Mouse (Mus musculus): ENCODE results near the gene Sec14l2. TPM values are rescaled to one million over a fixed set of nuclear protein-coding genes. Genes with fewer than 3 reads are reported as not detected.

Sec14l2 gene
- polyA plus RNA-seq, 1 experiment from 2014 or later = 1.3 TPM

DNA sequence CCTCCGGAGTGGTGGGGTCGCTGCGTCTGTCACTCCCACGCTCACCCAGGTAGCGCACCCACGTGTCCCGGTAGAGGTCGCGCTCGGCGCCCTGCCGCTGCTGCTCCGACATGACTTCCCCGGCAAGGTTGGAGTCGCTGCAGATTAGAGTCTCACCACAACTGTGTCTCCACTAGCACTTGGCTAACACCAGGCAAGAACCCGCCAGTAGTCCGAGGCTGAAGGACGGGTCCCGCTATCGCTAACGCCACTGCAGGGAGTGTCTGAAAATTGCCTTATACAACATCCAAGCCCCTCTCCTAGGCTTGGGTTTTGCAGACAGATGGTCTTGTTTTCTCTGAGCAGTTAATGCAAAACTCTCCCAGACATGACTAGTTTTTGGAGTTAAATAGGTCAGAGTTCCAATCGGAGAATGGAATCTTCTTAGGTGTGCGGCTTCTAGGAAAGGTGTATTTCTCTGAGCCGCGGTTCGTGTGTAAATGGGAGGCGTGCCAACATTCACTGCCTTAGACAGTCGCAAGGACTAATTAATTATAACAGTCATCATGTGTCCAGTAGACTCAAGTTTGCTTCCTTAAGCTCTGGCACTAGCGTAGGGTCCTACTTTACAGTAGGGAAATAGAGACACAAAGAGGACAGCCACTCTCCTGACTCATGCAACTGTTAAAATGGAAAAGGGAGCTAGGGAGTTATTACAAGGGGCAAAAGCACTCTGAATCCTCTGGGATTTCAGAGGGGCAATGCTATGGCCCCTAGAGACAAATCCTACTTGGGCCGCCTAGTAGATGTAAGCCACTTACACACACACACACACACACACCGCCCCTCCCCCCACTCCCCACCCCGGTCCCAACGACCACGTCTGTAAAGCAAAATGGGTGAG is 27.8 kb downstream of the Sec14l2 start, which contains the start of gene Mtfp1:
Gene Mtfp1 (minus strand): TSS at position 275 of the 883 bp plus-strand sequence.
- Histone ChIP-seq H3K9ac (replicated peaks; ENCODE audit: low read length) (peak within 1 kb of the TSS; percentile 62), H3K36me3 (replicated peaks; ENCODE audit: control insufficient read depth, insufficient read depth, low read depth, low read length) (no peaks in the 10 kb centered on the region), H3K4me3 (ENCODE audit: low read depth, low read length) (peak within 1 kb of the TSS; percentile 53), H3K9me3 (replicated peaks; ENCODE audit: control insufficient read depth, low read length) (no peaks in the 10 kb centered on the region), H3K4me1 (ENCODE audit: control insufficient read depth, insufficient read depth, low read length) (peaks cover 4% of the 10 kb centered on the region), H3K4me2 (ENCODE audit: low read depth, low read length) (peak within 1 kb of the TSS; percentile 59), H3K27me3 (ENCODE audit: control insufficient read depth, insufficient read depth, low read length) (no peaks in the 10 kb centered on the region), H3K27ac (replicated peaks; ENCODE audit: low read depth, low read length) (peak within 1 kb of the TSS; percentile 49; the same call in 1 of the 2 replicates)
- DNase-seq (ENCODE audit: low spot score) (peak; percentile 75), ATAC-seq (replicated peaks; ENCODE audit: insufficient number of reproducible peaks, low FRiP score, low TSS enrichment, low read depth) (no peak)
- 9% methylated on average over 32 of the region's 34 CpGs for WGBS

DNA sequence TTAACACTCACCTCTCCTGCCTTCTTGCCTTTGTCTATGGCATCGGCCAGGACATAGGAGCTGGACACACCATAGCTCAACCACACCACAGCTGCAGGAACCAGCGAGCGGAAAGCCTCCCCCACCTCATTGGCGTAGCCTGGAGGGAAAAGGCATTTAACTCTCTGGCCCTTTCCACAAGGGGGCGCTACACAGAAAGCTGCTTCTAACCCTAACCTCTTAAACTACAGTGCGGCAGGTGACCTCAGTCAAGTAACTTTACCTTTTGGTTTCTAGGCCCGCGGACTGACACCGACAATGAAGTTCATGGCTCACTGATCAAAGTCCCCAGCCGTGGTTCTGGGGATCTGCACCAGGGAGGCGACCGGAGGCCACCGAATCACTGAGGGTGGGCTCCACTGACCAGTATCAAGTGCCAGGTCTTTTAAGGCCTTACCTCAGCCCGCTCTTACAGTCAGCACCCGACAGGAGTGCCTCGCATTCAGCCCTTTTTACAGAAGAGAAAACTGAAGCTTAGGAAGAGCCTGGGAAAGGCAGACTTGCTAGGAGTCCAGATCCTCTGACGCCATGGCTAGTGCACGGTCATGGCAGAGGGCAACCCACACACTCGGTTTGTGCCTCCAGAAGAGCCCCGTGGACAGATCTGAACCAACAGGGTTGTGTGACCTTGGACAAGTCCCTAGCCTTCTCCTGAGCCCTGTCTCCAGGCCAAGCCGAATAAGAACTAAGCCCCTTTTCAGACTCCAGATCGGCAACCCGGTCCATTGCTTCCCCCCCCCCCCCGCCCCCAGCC is 28.6 kb downstream of the Sec14l2 start:
- DNase-seq (ENCODE audit: low spot score) = peak; percentile 77
- ATAC-seq (replicated peaks; ENCODE audit: insufficient number of reproducible peaks, low FRiP score, low TSS enrichment, low read depth) = no peak
- WGBS = 6% methylated on average over 23 of the region's 24 CpGs

DNA sequence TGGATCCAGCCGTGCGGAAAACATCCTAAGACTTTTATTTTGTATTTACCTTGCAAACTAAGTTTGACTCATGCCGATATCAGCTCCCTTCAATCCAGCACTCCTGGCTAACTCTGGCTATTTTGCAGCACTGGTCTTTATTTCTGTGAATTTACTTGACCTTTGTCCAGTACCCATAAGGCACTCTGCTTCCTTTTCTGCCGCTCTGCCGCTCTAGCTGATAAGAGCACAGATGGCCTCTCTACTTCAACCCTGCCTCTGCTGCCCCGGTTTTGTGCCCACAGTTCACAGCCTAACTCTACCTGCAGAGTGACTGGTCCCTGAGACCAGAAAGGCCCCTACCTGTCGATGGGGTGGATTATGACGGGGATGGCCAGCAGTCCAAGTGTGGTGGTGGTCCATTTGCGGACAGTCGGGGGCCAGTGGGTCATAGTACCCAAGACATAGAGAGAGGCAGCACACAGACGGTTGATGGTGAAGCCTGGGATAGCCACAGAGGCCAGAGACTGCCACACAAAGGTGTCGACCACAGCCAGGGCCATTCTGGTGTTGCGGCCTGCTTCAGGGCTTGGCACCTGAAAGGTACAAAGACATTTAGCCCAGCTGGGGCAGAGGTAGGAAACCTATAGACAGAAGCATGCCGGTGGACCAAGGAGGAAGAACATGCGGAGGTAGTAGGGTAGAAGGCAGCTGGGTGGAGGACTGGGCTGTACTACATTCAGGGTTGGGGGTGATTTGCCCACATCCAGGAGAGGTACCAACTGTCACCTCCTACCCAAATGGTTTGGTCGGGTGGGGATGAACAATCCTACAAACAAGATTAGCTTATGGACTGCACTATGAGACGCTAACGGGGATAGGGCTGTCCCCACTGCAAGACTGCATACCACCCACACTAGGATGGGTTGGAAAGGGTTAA is 29.5 kb downstream of the Sec14l2 start:
- DNase-seq (ENCODE audit: low spot score) (no peak), ATAC-seq (replicated peaks; ENCODE audit: insufficient number of reproducible peaks, low FRiP score, low TSS enrichment, low read depth) (no peak)
- Histone ChIP-seq H3K4me3 (ENCODE audit: low read depth, low read length) (no peak overlapping the region), H3K4me1 (ENCODE audit: control insufficient read depth, insufficient read depth, low read length) (peaks cover 4% of the 10 kb centered on the region), H3K9ac (replicated peaks; ENCODE audit: low read length) (no peak overlapping the region), H3K27ac (replicated peaks; ENCODE audit: low read depth, low read length) (no peak overlapping the region), H3K4me2 (ENCODE audit: low read depth, low read length) (no peak overlapping the region), H3K27me3 (ENCODE audit: control insufficient read depth, insufficient read depth, low read length) (no peaks in the 10 kb centered on the region), H3K36me3 (replicated peaks; ENCODE audit: control insufficient read depth, insufficient read depth, low read depth, low read length) (no peaks in the 10 kb centered on the region), H3K9me3 (replicated peaks; ENCODE audit: control insufficient read depth, low read length) (no peaks in the 10 kb centered on the region)
- 85% methylated on average over 18 of the region's 18 CpGs for whole genome bisulfite sequencing

More for the DNA sequence above, 28.6 kb downstream of the Sec14l2 start:
- peak overlapping the region; percentile 25; the same call in 1 of the 2 replicates for H3K27ac ChIP-seq (replicated peaks; ENCODE audit: low read depth, low read length)
- H3K36me3 ChIP-seq (replicated peaks; ENCODE audit: control insufficient read depth, insufficient read depth, low read depth, low read length) = no peaks in the 10 kb centered on the region
- H3K9me3 ChIP-seq (replicated peaks; ENCODE audit: control insufficient read depth, low read length) = no peaks in the 10 kb centered on the region
- peak overlapping the region; percentile 59 for H3K4me2 ChIP-seq (ENCODE audit: low read depth, low read length)
- peaks cover 4% of the 10 kb centered on the region for H3K4me1 ChIP-seq (ENCODE audit: control insufficient read depth, insufficient read depth, low read length)
- peak overlapping the region; percentile 53 for H3K4me3 ChIP-seq (ENCODE audit: low read depth, low read length)
- H3K9ac ChIP-seq (replicated peaks; ENCODE audit: low read length) = peak overlapping the region; percentile 57
- H3K27me3 ChIP-seq (ENCODE audit: control insufficient read depth, insufficient read depth, low read length) = no peaks in the 10 kb centered on the region

DNA sequence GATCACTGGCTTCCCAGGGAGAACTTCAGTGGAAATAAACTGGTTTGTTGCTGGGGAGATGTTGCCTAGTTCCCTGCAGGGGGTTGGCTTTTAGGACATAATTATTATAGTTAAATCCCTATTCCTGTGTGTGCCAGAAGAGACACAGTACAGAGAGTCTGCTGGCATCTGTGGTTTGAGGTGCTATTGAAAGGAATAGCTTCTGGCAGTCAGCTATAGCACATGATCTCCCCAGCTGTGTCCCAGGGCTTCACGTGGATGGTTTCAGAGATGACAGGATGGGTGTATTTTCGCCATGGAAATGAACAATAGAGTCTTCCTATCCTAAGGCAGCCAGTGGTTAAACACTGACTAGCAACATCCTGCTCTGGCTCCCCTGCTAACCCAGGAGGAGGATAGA is 35.9 kb downstream of the Sec14l2 start:
- no peak overlapping the region for H3K4me2 ChIP-seq (ENCODE audit: low read depth, low read length)
- H3K27ac ChIP-seq (replicated peaks; ENCODE audit: low read depth, low read length) = no peak overlapping the region
- no peak overlapping the region for H3K9ac ChIP-seq (replicated peaks; ENCODE audit: low read length)
- no peaks in the 10 kb centered on the region for H3K9me3 ChIP-seq (replicated peaks; ENCODE audit: control insufficient read depth, low read length)
- no peaks in the 10 kb centered on the region for H3K27me3 ChIP-seq (ENCODE audit: control insufficient read depth, insufficient read depth, low read length)
- H3K36me3 ChIP-seq (replicated peaks; ENCODE audit: control insufficient read depth, insufficient read depth, low read depth, low read length) = no peaks in the 10 kb centered on the region
- DNase-seq (ENCODE audit: low spot score) (no peak), ATAC-seq (replicated peaks; ENCODE audit: insufficient number of reproducible peaks, low FRiP score, low TSS enrichment, low read depth) (no peak)
- H3K4me1 ChIP-seq (ENCODE audit: control insufficient read depth, insufficient read depth, low read length) = no peaks in the 10 kb centered on the region
- WGBS = 53% methylated on average over 2 of the region's 2 CpGs
- H3K4me3 ChIP-seq (ENCODE audit: low read depth, low read length) = no peak overlapping the region

DNA sequence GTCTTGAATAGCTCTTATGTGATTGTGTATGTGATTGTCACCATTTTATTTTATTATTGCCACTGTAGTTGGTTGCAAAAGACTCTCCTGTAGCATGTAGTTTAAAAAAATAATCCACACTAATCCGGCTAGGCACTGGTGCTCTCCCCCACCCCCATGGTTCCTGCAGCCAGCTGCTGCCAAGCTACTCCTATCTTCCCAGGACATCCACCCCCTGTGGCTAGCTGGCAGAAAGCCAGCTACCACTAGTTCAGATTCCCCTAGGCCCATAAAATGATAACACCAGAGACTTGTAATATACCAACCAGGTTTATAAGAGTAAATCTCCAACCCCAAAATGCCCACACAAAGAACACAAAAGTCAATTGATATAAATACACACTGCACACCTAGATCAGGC is 37.0 kb downstream of the Sec14l2 start:
- no peak overlapping the region for H3K9ac ChIP-seq (replicated peaks; ENCODE audit: low read length)
- no peak overlapping the region for H3K4me2 ChIP-seq (ENCODE audit: low read depth, low read length)
- ATAC-seq (replicated peaks; ENCODE audit: insufficient number of reproducible peaks, low FRiP score, low TSS enrichment, low read depth) = no peak
- no peaks in the 10 kb centered on the region for H3K9me3 ChIP-seq (replicated peaks; ENCODE audit: control insufficient read depth, low read length)
- WGBS = 78% methylated on average over 1 of the region's 1 CpGs
- H3K4me3 ChIP-seq (ENCODE audit: low read depth, low read length) = no peak overlapping the region
- H3K36me3 ChIP-seq (replicated peaks; ENCODE audit: control insufficient read depth, insufficient read depth, low read depth, low read length) = no peaks in the 10 kb centered on the region
- H3K27ac ChIP-seq (replicated peaks; ENCODE audit: low read depth, low read length) = no peak overlapping the region
- no peaks in the 10 kb centered on the region for H3K4me1 ChIP-seq (ENCODE audit: control insufficient read depth, insufficient read depth, low read length)
- H3K27me3 ChIP-seq (ENCODE audit: control insufficient read depth, insufficient read depth, low read length) = no peaks in the 10 kb centered on the region
- DNase-seq (ENCODE audit: low spot score) = no peak

DNA sequence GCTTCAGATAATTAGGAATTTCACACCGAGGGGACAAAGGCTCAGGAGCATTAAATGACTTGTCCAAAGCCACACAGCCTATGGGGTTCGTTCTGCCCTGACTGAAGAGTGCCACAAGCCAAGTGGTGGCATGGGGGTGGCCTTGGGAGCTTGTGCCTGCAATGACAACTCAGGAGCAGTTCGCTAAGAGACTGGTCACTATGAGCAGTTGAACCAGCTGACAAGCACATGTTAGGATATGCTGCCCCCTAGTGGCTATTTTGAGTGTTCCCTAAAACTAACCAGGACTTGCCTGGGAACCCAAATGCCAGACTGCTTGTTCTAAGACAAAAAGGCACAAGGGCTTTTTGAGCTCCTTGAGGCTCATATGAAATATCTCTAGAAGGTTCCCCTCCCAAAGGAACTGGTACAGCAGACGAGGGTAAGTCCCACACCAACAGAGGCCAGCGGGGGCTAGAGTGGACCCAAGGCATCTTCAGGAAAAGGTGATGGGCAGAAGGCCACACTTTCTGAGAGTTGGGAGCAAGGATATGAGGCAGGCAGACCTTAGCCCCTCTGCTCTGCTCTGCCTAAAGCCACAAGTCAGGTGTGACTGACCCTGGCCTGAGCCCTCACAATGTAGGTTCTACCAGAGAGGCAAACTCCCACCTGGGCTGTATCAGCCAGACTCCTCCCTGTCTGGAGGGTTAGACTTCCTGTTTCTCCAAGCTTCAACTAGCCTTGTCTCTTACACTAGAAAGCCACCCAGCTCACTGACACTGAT is 39.7 kb downstream of the Sec14l2 start:
- Histone ChIP-seq H3K4me2 (ENCODE audit: low read depth, low read length) (no peak overlapping the region), H3K36me3 (replicated peaks; ENCODE audit: control insufficient read depth, insufficient read depth, low read depth, low read length) (no peaks in the 10 kb centered on the region), H3K27ac (replicated peaks; ENCODE audit: low read depth, low read length) (no peak overlapping the region), H3K4me3 (ENCODE audit: low read depth, low read length) (no peak overlapping the region), H3K9ac (replicated peaks; ENCODE audit: low read length) (no peak overlapping the region), H3K9me3 (replicated peaks; ENCODE audit: control insufficient read depth, low read length) (no peaks in the 10 kb centered on the region), H3K27me3 (ENCODE audit: control insufficient read depth, insufficient read depth, low read length) (no peaks in the 10 kb centered on the region), H3K4me1 (ENCODE audit: control insufficient read depth, insufficient read depth, low read length) (no peaks in the 10 kb centered on the region)
- peak; percentile 92 for DNase-seq (ENCODE audit: low spot score)
- ATAC-seq (replicated peaks; ENCODE audit: insufficient number of reproducible peaks, low FRiP score, low TSS enrichment, low read depth) = no peak; the same call in 1 of the 2 replicates
- WGBS = 35% methylated on average over 5 of the region's 5 CpGs

DNA sequence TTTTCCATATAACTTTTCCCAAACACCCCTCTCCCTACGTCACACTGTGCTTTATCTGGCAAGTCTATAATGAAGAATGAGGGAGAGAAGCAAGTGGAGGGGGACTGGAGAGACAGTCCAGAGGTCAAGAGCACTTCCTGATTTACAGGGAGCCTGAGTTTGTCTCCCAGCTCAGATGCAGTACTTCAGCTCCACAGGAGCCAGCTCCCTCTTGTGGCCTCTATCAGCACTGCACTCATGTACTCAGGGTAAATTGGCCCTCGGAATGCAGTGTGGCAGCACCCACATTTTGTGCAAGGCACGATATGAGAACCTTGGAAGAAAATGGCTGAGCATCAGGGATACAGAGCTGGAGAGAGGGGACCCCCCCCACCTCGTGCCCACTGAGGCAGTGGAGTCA is 43.0 kb downstream of the Sec14l2 start:
- WGBS = 18% methylated on average over 4 of the region's 4 CpGs
- peak; percentile 74 for DNase-seq (ENCODE audit: low spot score)
- H3K4me1 ChIP-seq (ENCODE audit: control insufficient read depth, insufficient read depth, low read length) = no peaks in the 10 kb centered on the region
- H3K4me2 ChIP-seq (ENCODE audit: low read depth, low read length) = no peak overlapping the region
- no peaks in the 10 kb centered on the region for H3K27me3 ChIP-seq (ENCODE audit: control insufficient read depth, insufficient read depth, low read length)
- H3K36me3 ChIP-seq (replicated peaks; ENCODE audit: control insufficient read depth, insufficient read depth, low read depth, low read length) = no peaks in the 10 kb centered on the region
- ATAC-seq (replicated peaks; ENCODE audit: insufficient number of reproducible peaks, low FRiP score, low TSS enrichment, low read depth) = no peak
- no peak overlapping the region for H3K27ac ChIP-seq (replicated peaks; ENCODE audit: low read depth, low read length)
- H3K4me3 ChIP-seq (ENCODE audit: low read depth, low read length) = no peak overlapping the region
- H3K9ac ChIP-seq (replicated peaks; ENCODE audit: low read length) = no peak overlapping the region
- no peaks in the 10 kb centered on the region for H3K9me3 ChIP-seq (replicated peaks; ENCODE audit: control insufficient read depth, low read length)
